Mouse (Mus musculus) hindbrain, postnatal 0 days (tissue): ENCODE measurements around the gene Usmg5. TPM values are rescaled to one million over a fixed set of nuclear protein-coding genes. Genes with fewer than 3 reads are reported as not detected.
A peak's percentile ranks its signal among the peaks of the same experiment; 100 is the strongest.

ENCODE experiments used
- ATAC-seq: fragments of 200-750 bp; cut with Nextera tagmentation; 2 replicates; pipeline ENCODE4 v1.8.0; 2017; ENCODE audit warnings: mild to moderate bottlenecking, moderate TSS enrichment, moderate library complexity
- DNase-seq: peaks from one replicate; pipeline ENCODE4 v3.0.0-alpha.2; 2015; ENCODE audit warnings: low spot score
- H3K27ac ChIP-seq: fragments of 300-500 bp; sonication (generic); 2 replicates; pipeline ENCODE4 v1.5.1; 2014; ENCODE audit warnings: mild to moderate bottlenecking
- H3K27me3 ChIP-seq: fragments of 300-500 bp; sonication (generic); 2 replicates; pipeline ENCODE4 v1.6.1; 2014; ENCODE audit warnings: low read length, mixed read lengths; ENCODE audit not compliant: insufficient read depth
- H3K36me3 ChIP-seq: fragments of 300-500 bp; sonication (generic); 2 replicates; pipeline ENCODE4 v1.6.1; 2014; ENCODE audit warnings: low read length, mixed read lengths; ENCODE audit not compliant: insufficient read depth
- H3K4me1 ChIP-seq: fragments of 300-500 bp; sonication (generic); 2 replicates; pipeline ENCODE4 v1.6.1; 2014; ENCODE audit warnings: antibody characterized with exemption, low read length, mixed read lengths; ENCODE audit not compliant: insufficient read depth
- H3K4me2 ChIP-seq: fragments of 300-500 bp; sonication (generic); 2 replicates; pipeline ENCODE4 v1.6.1; 2014; ENCODE audit warnings: low read depth, mild to moderate bottlenecking, low read length, moderate library complexity, mixed read lengths
- H3K4me3 ChIP-seq: fragments of 300-500 bp; sonication (generic); 2 replicates; pipeline ENCODE4 v1.5.1; 2014; ENCODE audit warnings: low read length
- H3K9ac ChIP-seq: fragments of 300-500 bp; sonication (generic); replicated peaks from 2 replicates; pipeline ENCODE4 v1.6.1; 2014; ENCODE audit warnings: mild to moderate bottlenecking, low read length, moderate library complexity, mixed read lengths
- H3K9me3 ChIP-seq: fragments of 300-500 bp; sonication (generic); 2 replicates; pipeline ENCODE4 v1.6.1; 2016; ENCODE audit warnings: low read length, mixed read lengths
- CTCF ChIP-seq: IDR thresholded peaks from 2 replicates; pipeline ENCODE4 v1.5.1; 2016; ENCODE audit warnings: antibody characterized with exemption, control low read depth, low read depth
- WGBS: fragments of 180-500 bp; shearing (Covaris S2); extraction: QIAGEN DNeasy Blood & Tissue Kit; methylation state at CpG from one replicate; pipeline ENCODE4 v1.1.7; 2014; 5-methylcytosine and 5-hydroxymethylcytosine counted together
- polyA plus RNA-seq: library from polyadenylated mRNA; unstranded; fragments of >200 nt; fragmentation: Nextera tagmentation; extraction: Ambion mirVana; gene quantifications from 2 replicates; pipeline ENCODE4 v1.2.1, GENCODE M21; 2015
- total RNA-seq: library from RNA; depleted of rRNA; stranded (reverse); fragments of >200 nt; gene quantifications from 2 replicates; pipeline ENCODE4 v1.2.3, GENCODE M21; 2014

The Usmg5 gene
- total and polyA plus RNA-seq, 2 experiments from 2014 or later: 658 to 2,322 TPM

DNA sequence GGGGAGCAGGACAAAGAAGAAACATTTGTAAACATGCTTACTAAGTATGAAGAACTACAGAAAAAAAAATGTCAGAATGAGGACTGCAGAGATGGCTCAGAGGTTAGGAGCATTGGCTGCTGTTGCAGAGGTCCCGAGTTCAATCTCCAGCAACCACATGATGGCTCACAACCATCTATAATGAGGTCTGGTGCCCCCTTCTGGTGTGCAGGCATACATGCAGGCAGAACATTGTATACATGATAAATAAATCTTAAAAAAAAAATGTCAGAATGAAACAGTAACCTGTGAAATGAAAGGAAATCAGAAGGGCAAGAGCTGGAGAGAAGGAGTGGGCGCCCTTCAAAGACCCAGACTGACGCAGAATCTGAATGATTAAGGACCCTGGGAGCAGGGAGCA, 24.6 kb downstream of the Usmg5 start:
- H3K36me3 ChIP-seq: no peaks in the 10 kb centered on the region
- WGBS: 91% methylated on average over 3 of the region's 3 CpGs
- ATAC-seq (no peak), DNase-seq (no peak)
- no peak overlapping the region for H3K27ac ChIP-seq
- H3K4me2 ChIP-seq: no peak overlapping the region
- H3K4me3 ChIP-seq: no peak overlapping the region
- H3K9ac ChIP-seq: no peak overlapping the region
- H3K9me3 ChIP-seq: no peaks in the 10 kb centered on the region
- TF ChIP-seq CTCF: peak; percentile 41
- no peaks in the 10 kb centered on the region for H3K27me3 ChIP-seq
- no peaks in the 10 kb centered on the region for H3K4me1 ChIP-seq

DNA sequence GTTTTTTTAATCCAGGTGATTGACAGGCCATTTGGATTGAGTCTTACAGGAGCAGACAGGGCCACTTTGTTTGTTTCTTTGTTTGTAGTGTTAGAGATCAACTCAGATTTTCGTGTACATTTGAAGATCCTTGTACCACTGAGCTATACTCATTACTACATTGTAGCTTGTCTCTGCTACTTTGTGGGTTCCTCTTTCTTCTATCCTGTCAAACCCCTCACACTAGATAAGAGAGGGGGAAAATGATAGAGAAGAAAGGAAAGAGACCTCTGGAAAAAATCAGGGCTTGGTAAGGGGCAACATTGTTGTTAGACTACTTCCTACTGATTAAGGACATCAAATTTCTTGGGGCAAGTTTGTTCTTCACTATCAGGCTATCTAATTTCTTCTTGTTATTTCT, 32.8 kb downstream of the Usmg5 start:
- DNase-seq (no peak), ATAC-seq (no peak)
- no peak overlapping the region for H3K4me3 ChIP-seq
- H3K4me2 ChIP-seq: no peak overlapping the region
- no peaks in the 10 kb centered on the region for H3K4me1 ChIP-seq
- H3K9me3 ChIP-seq: no peaks in the 10 kb centered on the region
- 74% methylated on average over 1 of the region's 1 CpGs for WGBS
- H3K27me3 ChIP-seq: no peaks in the 10 kb centered on the region
- H3K27ac ChIP-seq: no peak overlapping the region
- no peaks in the 10 kb centered on the region for H3K36me3 ChIP-seq
- no peak for TF ChIP-seq CTCF
- H3K9ac ChIP-seq: no peak overlapping the region

DNA sequence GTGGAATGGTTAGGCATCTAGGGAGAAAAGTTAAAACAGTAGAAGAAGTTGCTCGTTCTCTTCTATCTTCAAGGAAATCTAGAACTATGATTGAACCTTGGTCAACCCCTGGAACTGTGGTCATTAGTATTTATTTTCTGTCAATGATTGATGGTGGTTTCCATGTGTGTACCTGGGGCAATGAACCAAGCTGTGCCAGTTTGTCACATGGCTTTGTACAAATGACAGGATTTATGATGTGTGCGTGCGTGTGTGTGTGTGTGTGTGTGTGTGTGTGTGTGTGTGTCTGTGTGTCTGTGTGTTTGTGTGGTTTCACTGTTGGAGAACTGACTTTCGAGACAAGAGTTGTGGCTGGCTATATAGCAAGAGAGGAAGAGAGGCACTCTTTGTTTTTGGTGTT, 37.0 kb downstream of the Usmg5 start:
- Histone ChIP-seq H3K9me3 (no peaks in the 10 kb centered on the region), H3K27me3 (no peaks in the 10 kb centered on the region), H3K36me3 (no peaks in the 10 kb centered on the region), H3K4me2 (no peak overlapping the region), H3K4me3 (no peak overlapping the region), H3K9ac (no peak overlapping the region), H3K27ac (no peak overlapping the region), H3K4me1 (peaks cover 6% of the 10 kb centered on the region; the same call in 1 of the 2 replicates)
- DNase-seq: no peak
- no peak for ATAC-seq
- no peak for TF ChIP-seq CTCF
- WGBS: 89% methylated on average over 4 of the region's 4 CpGs

DNA sequence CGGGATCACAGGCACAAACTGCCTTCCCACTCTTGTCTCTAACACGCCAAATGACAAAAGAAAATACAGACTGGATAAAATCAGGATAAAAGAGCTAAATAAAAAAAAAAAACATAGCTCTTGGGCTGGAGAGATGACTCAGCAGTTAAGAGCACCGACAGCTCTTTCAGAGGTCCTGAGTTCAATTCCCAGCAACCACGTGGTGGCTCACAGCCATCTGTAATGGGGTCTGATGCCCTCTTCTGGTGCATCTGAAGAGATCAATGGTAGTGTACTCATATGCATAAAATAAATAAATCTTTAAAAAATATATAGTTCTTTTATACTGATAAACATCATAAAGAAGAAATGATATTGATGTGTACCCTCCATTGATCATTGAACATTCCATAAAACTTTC, 37.5 kb downstream of the Usmg5 start:
- Histone ChIP-seq H3K4me3 (no peak overlapping the region), H3K36me3 (no peaks in the 10 kb centered on the region), H3K4me2 (no peak overlapping the region), H3K27me3 (no peaks in the 10 kb centered on the region), H3K4me1 (peaks cover 6% of the 10 kb centered on the region; the same call in 1 of the 2 replicates), H3K27ac (no peak overlapping the region), H3K9ac (no peak overlapping the region), H3K9me3 (no peaks in the 10 kb centered on the region)
- TF ChIP-seq CTCF: no peak
- DNase-seq (no peak), ATAC-seq (no peak)
- 84% methylated on average over 4 of the region's 4 CpGs for WGBS

DNA sequence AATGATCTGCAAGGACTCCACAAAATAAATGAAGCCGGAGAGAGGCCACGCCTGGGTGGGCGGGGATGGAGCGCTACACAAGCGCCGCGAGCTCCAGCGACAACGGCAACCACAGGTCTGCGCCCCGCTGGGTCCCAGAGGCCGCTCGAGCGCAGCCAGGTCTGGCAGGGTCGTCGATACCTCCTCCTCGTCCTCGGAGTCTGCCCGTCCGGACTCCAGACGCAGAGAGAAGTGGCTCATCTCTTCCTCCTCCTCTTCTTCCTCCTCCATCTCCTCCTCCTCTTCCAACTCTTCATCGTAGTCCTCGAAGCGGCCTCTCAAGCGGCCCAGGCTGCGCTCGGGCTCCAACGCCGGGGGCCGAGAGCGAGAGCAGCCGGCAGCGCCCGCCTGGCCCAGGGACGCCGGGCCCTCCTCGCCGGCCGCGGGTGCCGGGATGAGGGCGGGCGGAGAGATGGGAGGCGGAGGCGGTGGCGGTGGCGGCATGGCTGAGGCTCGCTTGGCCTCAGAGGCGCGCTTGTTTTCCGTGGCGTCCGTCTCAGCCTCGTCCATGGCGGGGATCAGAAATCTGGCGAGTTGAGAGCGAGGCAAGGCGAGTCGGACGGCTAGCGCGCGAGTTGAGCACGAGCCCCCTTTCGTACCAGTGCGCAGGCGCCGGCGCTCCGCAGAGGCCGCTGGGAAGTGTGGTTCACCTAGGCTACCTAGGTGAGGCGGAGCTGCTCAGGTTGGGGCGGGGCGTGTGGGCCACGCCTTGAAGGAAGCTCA, 40.0 kb downstream of the Usmg5 start, which contains the start of gene Pcgf6:
Pcgf6 (minus strand) TSS at position 636 of the 762 bp plus-strand sequence.
- ATAC-seq: peak; percentile 94
- H3K9ac ChIP-seq: peak within 1 kb of the TSS; percentile 93
- H3K4me2 ChIP-seq: peak within 1 kb of the TSS; percentile 79
- H3K9me3 ChIP-seq: no peaks in the 10 kb centered on the region
- H3K4me1 ChIP-seq: peaks cover 6% of the 10 kb centered on the region; the same call in 1 of the 2 replicates
- H3K27ac ChIP-seq: peak within 1 kb of the TSS; percentile 95
- DNase-seq: peak; percentile 93
- WGBS: under 1% methylated on average over 74 of the region's 75 CpGs
- H3K4me3 ChIP-seq: peak within 1 kb of the TSS; percentile 93
- H3K27me3 ChIP-seq: no peaks in the 10 kb centered on the region
- TF ChIP-seq CTCF: peak; percentile 32; the same call in 1 of the 2 replicates
- H3K36me3 ChIP-seq: peaks cover 4% of the 10 kb centered on the region; the same call in 1 of the 2 replicates

DNA sequence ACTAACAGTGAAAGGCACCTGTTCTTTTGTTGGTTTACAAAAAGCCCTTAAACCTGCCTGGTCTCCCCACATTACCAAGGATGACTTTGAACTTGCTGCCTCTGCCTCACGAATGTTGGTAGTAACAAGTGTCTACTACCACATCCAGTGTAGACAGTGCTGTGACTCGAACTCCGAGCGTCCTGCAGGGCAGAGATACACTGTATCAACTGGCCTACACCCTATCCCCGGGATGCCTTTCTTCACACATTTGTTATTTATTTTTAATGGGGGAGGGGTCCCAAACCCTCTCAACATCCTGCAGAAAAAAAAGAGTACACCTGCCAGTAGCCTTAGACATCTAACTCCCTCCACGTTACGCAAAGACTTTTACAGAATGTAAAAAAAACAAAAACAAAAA, 40.6 kb downstream of the Usmg5 start:
- no peak for TF ChIP-seq CTCF
- peak overlapping the region; percentile 95; the same call in 1 of the 2 replicates for H3K27ac ChIP-seq
- no peaks in the 10 kb centered on the region for H3K9me3 ChIP-seq
- WGBS: 5% methylated on average over 7 of the region's 7 CpGs
- H3K27me3 ChIP-seq: no peaks in the 10 kb centered on the region
- peak overlapping the region; percentile 93 for H3K4me3 ChIP-seq
- H3K4me1 ChIP-seq: peaks cover 6% of the 10 kb centered on the region; the same call in 1 of the 2 replicates
- peak overlapping the region; percentile 93 for H3K9ac ChIP-seq
- DNase-seq (no peak), ATAC-seq (no peak)
- H3K36me3 ChIP-seq: peaks cover 4% of the 10 kb centered on the region; the same call in 1 of the 2 replicates
- peak overlapping the region; percentile 79 for H3K4me2 ChIP-seq

DNA sequence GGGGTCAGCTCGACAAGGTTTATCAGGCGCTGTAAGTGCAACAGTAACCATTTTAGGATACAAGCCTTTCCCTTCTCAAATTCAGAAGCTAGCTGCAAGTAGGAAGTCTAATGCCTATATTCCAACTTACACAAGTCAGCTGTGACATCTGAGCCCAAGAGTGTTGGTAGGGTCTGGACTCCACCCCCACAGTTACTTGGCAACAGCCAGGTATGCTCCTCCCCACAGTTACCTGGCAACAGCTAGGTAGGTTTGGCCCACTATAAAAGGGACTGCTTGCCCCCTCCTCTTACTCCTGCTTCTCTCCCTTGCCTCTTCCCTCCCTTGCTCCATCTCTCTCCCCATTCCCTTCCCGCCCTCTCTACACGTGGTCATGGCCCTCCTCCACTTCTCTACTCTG, 41.4 kb downstream of the Usmg5 start:
- Histone ChIP-seq H3K9ac (no peak overlapping the region), H3K9me3 (no peaks in the 10 kb centered on the region), H3K36me3 (peaks cover 4% of the 10 kb centered on the region; the same call in 1 of the 2 replicates), H3K4me1 (peaks cover 6% of the 10 kb centered on the region; the same call in 1 of the 2 replicates), H3K27ac (no peak overlapping the region), H3K27me3 (no peaks in the 10 kb centered on the region), H3K4me3 (no peak overlapping the region), H3K4me2 (peak overlapping the region; percentile 79; the same call in 1 of the 2 replicates)
- no peak for TF ChIP-seq CTCF
- 67% methylated on average over 4 of the region's 4 CpGs for WGBS
- no peak for DNase-seq
- no peak for ATAC-seq
